Mouse (Mus musculus): ENCODE measurements around the gene Myo16. TPM values are rescaled to one million over a fixed set of nuclear protein-coding genes. Genes with fewer than 3 reads are reported as not detected.

Gene Myo16
- polyA plus RNA-seq, 1 experiment from 2014 or later, result 0.25 TPM

GRCm38 (mm10) chr8:10538319-10538718, 384.6 kb downstream of the Myo16 start:
- Histone ChIP-seq H3K27me3 (ENCODE audit: insufficient read depth, low read length) (no peaks in the 10 kb centered on the region), H3K9ac (replicated peaks; ENCODE audit: low read length) (no peak overlapping the region), H3K4me1 (ENCODE audit: insufficient read depth, low read length) (no peaks in the 10 kb centered on the region), H3K27ac (ENCODE audit: low read length) (no peak overlapping the region), H3K4me2 (replicated peaks; ENCODE audit: low read depth, low read length) (no peak overlapping the region), H3K9me3 (ENCODE audit: low read length) (no peaks in the 10 kb centered on the region), H3K36me3 (ENCODE audit: insufficient read depth, low read length) (no peaks in the 10 kb centered on the region), H3K4me3 (ENCODE audit: low read length) (no peak overlapping the region)
- no peak for ATAC-seq (ENCODE audit: low FRiP score, low TSS enrichment)
- whole genome bisulfite sequencing, result 56% methylated on average over 6 of the region's 6 CpGs

- Histone ChIP-seq H3K9me3 (ENCODE audit: low read length) (peaks cover 7% of the 10 kb centered on the region), H3K36me3 (ENCODE audit: insufficient read depth, low read length) (no peaks in the 10 kb centered on the region), H3K27ac (ENCODE audit: low read length) (no peak overlapping the region), H3K4me3 (ENCODE audit: low read length) (no peak overlapping the region), H3K27me3 (ENCODE audit: insufficient read depth, low read length) (no peaks in the 10 kb centered on the region), H3K4me1 (ENCODE audit: insufficient read depth, low read length) (no peaks in the 10 kb centered on the region), H3K9ac (replicated peaks; ENCODE audit: low read length) (no peak overlapping the region), H3K4me2 (replicated peaks; ENCODE audit: low read depth, low read length) (no peak overlapping the region)
- ATAC-seq (ENCODE audit: low FRiP score, low TSS enrichment), result no peak
- 88% methylated on average over 4 of the region's 4 CpGs for WGBS
Observed at GRCm38 (mm10) chr8:10539665-10540064, 386.0 kb downstream of the Myo16 start.

GRCm38 (mm10) chr8:10545890-10546289, 392.2 kb downstream of the Myo16 start:
- Histone ChIP-seq H3K9ac (replicated peaks; ENCODE audit: low read length) (no peak overlapping the region), H3K36me3 (ENCODE audit: insufficient read depth, low read length) (no peaks in the 10 kb centered on the region), H3K4me2 (replicated peaks; ENCODE audit: low read depth, low read length) (no peak overlapping the region), H3K27ac (ENCODE audit: low read length) (no peak overlapping the region), H3K9me3 (ENCODE audit: low read length) (peaks cover 7% of the 10 kb centered on the region), H3K4me1 (ENCODE audit: insufficient read depth, low read length) (no peaks in the 10 kb centered on the region), H3K4me3 (ENCODE audit: low read length) (no peak overlapping the region), H3K27me3 (ENCODE audit: insufficient read depth, low read length) (no peaks in the 10 kb centered on the region)
- 90% methylated on average over 3 of the region's 3 CpGs for WGBS
- ATAC-seq (ENCODE audit: low FRiP score, low TSS enrichment), result no peak

GRCm38 (mm10) chr8:10546519-10546918, 392.8 kb downstream of the Myo16 start:
- H3K4me2 ChIP-seq (replicated peaks; ENCODE audit: low read depth, low read length), result no peak overlapping the region
- WGBS, result 88% methylated on average over 8 of the region's 8 CpGs
- ATAC-seq (ENCODE audit: low FRiP score, low TSS enrichment), result no peak

GRCm38 (mm10) chr8:10548003-10548584, 394.4 kb downstream of the Myo16 start:
- H3K27me3 ChIP-seq (ENCODE audit: insufficient read depth, low read length), result no peaks in the 10 kb centered on the region
- H3K4me2 ChIP-seq (replicated peaks; ENCODE audit: low read depth, low read length), result no peak overlapping the region
- no peak overlapping the region for H3K4me3 ChIP-seq (ENCODE audit: low read length)
- no peaks in the 10 kb centered on the region for H3K36me3 ChIP-seq (ENCODE audit: insufficient read depth, low read length)
- no peak overlapping the region for H3K27ac ChIP-seq (ENCODE audit: low read length)
- H3K9me3 ChIP-seq (ENCODE audit: low read length), result peaks cover 7% of the 10 kb centered on the region
- no peak overlapping the region for H3K9ac ChIP-seq (replicated peaks; ENCODE audit: low read length)
- no peak for ATAC-seq (ENCODE audit: low FRiP score, low TSS enrichment)
- whole genome bisulfite sequencing, result 76% methylated on average over 9 of the region's 9 CpGs
- no peaks in the 10 kb centered on the region for H3K4me1 ChIP-seq (ENCODE audit: insufficient read depth, low read length)

More at GRCm38 (mm10) chr8:10546519-10546918, 392.8 kb downstream of the Myo16 start:
- H3K9ac ChIP-seq (replicated peaks; ENCODE audit: low read length), result no peak overlapping the region
- H3K36me3 ChIP-seq (ENCODE audit: insufficient read depth, low read length), result no peaks in the 10 kb centered on the region
- H3K27ac ChIP-seq (ENCODE audit: low read length), result no peak overlapping the region
- H3K4me1 ChIP-seq (ENCODE audit: insufficient read depth, low read length), result no peaks in the 10 kb centered on the region
- no peak overlapping the region for H3K4me3 ChIP-seq (ENCODE audit: low read length)
- H3K27me3 ChIP-seq (ENCODE audit: insufficient read depth, low read length), result no peaks in the 10 kb centered on the region
- peaks cover 7% of the 10 kb centered on the region for H3K9me3 ChIP-seq (ENCODE audit: low read length)

GRCm38 (mm10) chr8:10549434-10549833, 395.7 kb downstream of the Myo16 start:
- Histone ChIP-seq H3K4me1 (ENCODE audit: insufficient read depth, low read length) (no peaks in the 10 kb centered on the region), H3K27me3 (ENCODE audit: insufficient read depth, low read length) (no peaks in the 10 kb centered on the region), H3K9ac (replicated peaks; ENCODE audit: low read length) (no peak overlapping the region), H3K27ac (ENCODE audit: low read length) (no peak overlapping the region), H3K4me2 (replicated peaks; ENCODE audit: low read depth, low read length) (no peak overlapping the region), H3K9me3 (ENCODE audit: low read length) (0 out of 2 replicates have a peak, but pooled peaks cover under 1% of the 10 kb centered on the region), H3K4me3 (ENCODE audit: low read length) (no peak overlapping the region), H3K36me3 (ENCODE audit: insufficient read depth, low read length) (no peaks in the 10 kb centered on the region)
- ATAC-seq (ENCODE audit: low FRiP score, low TSS enrichment), result no peak
- 96% methylated on average over 3 of the region's 3 CpGs for WGBS

- ATAC-seq (ENCODE audit: low FRiP score, low TSS enrichment), result no peak
- H3K4me1 ChIP-seq (ENCODE audit: insufficient read depth, low read length), result no peaks in the 10 kb centered on the region
- H3K27me3 ChIP-seq (ENCODE audit: insufficient read depth, low read length), result no peaks in the 10 kb centered on the region
- no peak overlapping the region for H3K4me2 ChIP-seq (replicated peaks; ENCODE audit: low read depth, low read length)
- no peak overlapping the region for H3K9ac ChIP-seq (replicated peaks; ENCODE audit: low read length)
- H3K27ac ChIP-seq (ENCODE audit: low read length), result no peak overlapping the region
- no peaks in the 10 kb centered on the region for H3K9me3 ChIP-seq (ENCODE audit: low read length)
- no peaks in the 10 kb centered on the region for H3K36me3 ChIP-seq (ENCODE audit: insufficient read depth, low read length)
- WGBS, result 76% methylated on average over 7 of the region's 7 CpGs
- H3K4me3 ChIP-seq (ENCODE audit: low read length), result no peak overlapping the region
Observed at GRCm38 (mm10) chr8:10557961-10558360, 404.2 kb downstream of the Myo16 start.

- no peak for ATAC-seq (ENCODE audit: low FRiP score, low TSS enrichment)
- Histone ChIP-seq H3K4me2 (replicated peaks; ENCODE audit: low read depth, low read length) (no peak overlapping the region), H3K4me1 (ENCODE audit: insufficient read depth, low read length) (no peaks in the 10 kb centered on the region), H3K27ac (ENCODE audit: low read length) (no peak overlapping the region), H3K36me3 (ENCODE audit: insufficient read depth, low read length) (no peaks in the 10 kb centered on the region), H3K9me3 (ENCODE audit: low read length) (no peaks in the 10 kb centered on the region), H3K27me3 (ENCODE audit: insufficient read depth, low read length) (no peaks in the 10 kb centered on the region), H3K4me3 (ENCODE audit: low read length) (no peak overlapping the region), H3K9ac (replicated peaks; ENCODE audit: low read length) (no peak overlapping the region)
- WGBS, result 82% methylated on average over 6 of the region's 6 CpGs
Observed at GRCm38 (mm10) chr8:10559479-10559878, 405.8 kb downstream of the Myo16 start.

- no peaks in the 10 kb centered on the region for H3K36me3 ChIP-seq (ENCODE audit: insufficient read depth, low read length)
- no peak overlapping the region for H3K4me2 ChIP-seq (replicated peaks; ENCODE audit: low read depth, low read length)
- WGBS, result 73% methylated on average over 5 of the region's 5 CpGs
- no peak overlapping the region for H3K4me3 ChIP-seq (ENCODE audit: low read length)
- ATAC-seq (ENCODE audit: low FRiP score, low TSS enrichment), result no peak
- H3K9me3 ChIP-seq (ENCODE audit: low read length), result no peaks in the 10 kb centered on the region
- H3K4me1 ChIP-seq (ENCODE audit: insufficient read depth, low read length), result no peaks in the 10 kb centered on the region
- H3K27me3 ChIP-seq (ENCODE audit: insufficient read depth, low read length), result no peaks in the 10 kb centered on the region
- H3K27ac ChIP-seq (ENCODE audit: low read length), result no peak overlapping the region
- H3K9ac ChIP-seq (replicated peaks; ENCODE audit: low read length), result no peak overlapping the region
Observed at GRCm38 (mm10) chr8:10561616-10562015, 407.9 kb downstream of the Myo16 start.

GRCm38 (mm10) chr8:10562046-10562445, 408.3 kb downstream of the Myo16 start:
- Histone ChIP-seq H3K4me2 (replicated peaks; ENCODE audit: low read depth, low read length) (no peak overlapping the region), H3K4me1 (ENCODE audit: insufficient read depth, low read length) (no peaks in the 10 kb centered on the region), H3K27ac (ENCODE audit: low read length) (no peak overlapping the region), H3K9ac (replicated peaks; ENCODE audit: low read length) (no peak overlapping the region), H3K27me3 (ENCODE audit: insufficient read depth, low read length) (no peaks in the 10 kb centered on the region), H3K4me3 (ENCODE audit: low read length) (no peak overlapping the region), H3K9me3 (ENCODE audit: low read length) (no peaks in the 10 kb centered on the region), H3K36me3 (ENCODE audit: insufficient read depth, low read length) (no peaks in the 10 kb centered on the region)
- 82% methylated on average over 13 of the region's 13 CpGs for WGBS
- ATAC-seq (ENCODE audit: low FRiP score, low TSS enrichment), result no peak
